Mouse (Mus musculus) limb, embryonic 14.5 days (tissue): ENCODE results near the gene Adat1. TPM values are rescaled to one million over a fixed set of nuclear protein-coding genes. Genes with fewer than 3 reads are reported as not detected.

Experiments
- ATAC-seq: fragments of 200-750 bp; cut with Nextera tagmentation; 2 replicates; pipeline ENCODE4 v1.8.0; 2017; ENCODE audit warnings: low read depth, moderate number of reproducible peaks, moderate TSS enrichment; ENCODE audit not compliant: low FRiP score
- DNase-seq: peaks from one replicate; pipeline ENCODE4 v3.0.0-alpha.2; 2015; ENCODE audit warnings: low spot score
- H3K27ac ChIP-seq: fragments of 300-500 bp; sonication (generic); replicated peaks from 2 replicates; pipeline ENCODE4 v1.5.1; 2014; ENCODE audit warnings: low read depth, mild to moderate bottlenecking, low read length, moderate library complexity, mixed read lengths
- H3K27me3 ChIP-seq: fragments of 300-500 bp; sonication (generic); 2 replicates; pipeline ENCODE4 v1.6.1; 2014; ENCODE audit warnings: low read length, mixed read lengths; ENCODE audit not compliant: control insufficient read depth, insufficient read depth
- H3K36me3 ChIP-seq: fragments of 300-500 bp; sonication (generic); 2 replicates; pipeline ENCODE4 v1.6.1; 2014; ENCODE audit warnings: mild to moderate bottlenecking, low read length, moderate library complexity, mixed read lengths; ENCODE audit not compliant: control insufficient read depth, insufficient read depth
- H3K4me1 ChIP-seq: fragments of 300-500 bp; sonication (generic); 2 replicates; pipeline ENCODE4 v1.6.1; 2014; ENCODE audit warnings: antibody characterized with exemption, low read length, mixed read lengths; ENCODE audit not compliant: control insufficient read depth, insufficient read depth
- H3K4me2 ChIP-seq: fragments of 300-500 bp; sonication (generic); replicated peaks from 2 replicates; pipeline ENCODE4 v1.6.1; 2014; ENCODE audit warnings: low read depth, mild to moderate bottlenecking, low read length, moderate library complexity; ENCODE audit not compliant: severe bottlenecking
- H3K4me3 ChIP-seq: fragments of 300-500 bp; sonication (generic); replicated peaks from 2 replicates; pipeline ENCODE4 v1.5.1; 2014; ENCODE audit warnings: low read length
- H3K9ac ChIP-seq: fragments of 300-500 bp; sonication (generic); 2 replicates; pipeline ENCODE4 v1.6.1; 2014; ENCODE audit warnings: mild to moderate bottlenecking, low read depth, low read length, moderate library complexity; ENCODE audit not compliant: severe bottlenecking
- H3K9me3 ChIP-seq: fragments of 300-500 bp; sonication (generic); 2 replicates; pipeline ENCODE4 v1.6.1; 2016; ENCODE audit warnings: low read length; ENCODE audit not compliant: control insufficient read depth
- POLR2A ChIP-seq: fragments of 200-500 bp; IDR thresholded peaks from 2 replicates; pipeline ENCODE4 v1.8.0; 2012; ENCODE audit warnings: inconsistent platforms, mild to moderate bottlenecking, moderate library complexity, borderline replicate concordance; ENCODE audit not compliant: insufficient read depth, insufficient read length; ENCODE audit errors: extremely low read depth
- WGBS: fragments of 180-500 bp; shearing (Covaris S2); extraction: QIAGEN DNeasy Blood & Tissue Kit; methylation state at CpG from one replicate; pipeline ENCODE4 v1.1.7; 2014; 5-methylcytosine and 5-hydroxymethylcytosine counted together
- polyA plus RNA-seq, 2 experiments: library from polyadenylated mRNA; depleted of rRNA in 1 of 2; stranded (reverse) in 1 of 2; unstranded in 1 of 2; fragments of >200 nt; fragmentation: Nextera tagmentation in 1 of 2; extraction: Ambion mirVana in 1 of 2; gene quantifications; 2 replicates each; pipeline versions ENCODE4 v1.2.1 to v1.2.3; 2012 to 2014

The Adat1 gene
- polyA plus RNA-seq, 2 experiments, result 6.1 to 12.2 TPM

GRCm38 (mm10) chr8:111957231-111957630, 34.9 kb downstream of the Adat1 start:
- DNase-seq (no peak), ATAC-seq (no peak)
- no peak overlapping the region for H3K4me2 ChIP-seq
- H3K4me1 ChIP-seq, result no peaks in the 10 kb centered on the region
- 92% methylated on average over 2 of the region's 2 CpGs for WGBS
- no peak overlapping the region for H3K4me3 ChIP-seq
- H3K9ac ChIP-seq, result no peak overlapping the region
- H3K36me3 ChIP-seq, result peaks cover 40% of the 10 kb centered on the region
- H3K27ac ChIP-seq, result no peak overlapping the region
- no peak for TF ChIP-seq POLR2A
- no peaks in the 10 kb centered on the region for H3K9me3 ChIP-seq
- no peaks in the 10 kb centered on the region for H3K27me3 ChIP-seq

- ATAC-seq, result no peak
- peaks cover 49% of the 10 kb centered on the region for H3K36me3 ChIP-seq
Observed at GRCm38 (mm10) chr8:111955879-111956278, 36.2 kb downstream of the Adat1 start.

GRCm38 (mm10) chr8:111954844-111955594, 37.1 kb downstream of the Adat1 start:
- DNase-seq (no peak), ATAC-seq (no peak)
- no peak for TF ChIP-seq POLR2A
- H3K4me3 ChIP-seq, result no peak overlapping the region
- no peak overlapping the region for H3K9ac ChIP-seq
- WGBS, result 79% methylated on average over 4 of the region's 4 CpGs
- no peaks in the 10 kb centered on the region for H3K9me3 ChIP-seq
- H3K4me1 ChIP-seq, result no peaks in the 10 kb centered on the region
- H3K36me3 ChIP-seq, result peaks cover 51% of the 10 kb centered on the region
- H3K27ac ChIP-seq, result no peak overlapping the region
- no peaks in the 10 kb centered on the region for H3K27me3 ChIP-seq
- no peak overlapping the region for H3K4me2 ChIP-seq

More at GRCm38 (mm10) chr8:111955879-111956278, 36.2 kb downstream of the Adat1 start:
- H3K27ac ChIP-seq, result no peak overlapping the region
- H3K9ac ChIP-seq, result no peak overlapping the region
- no peaks in the 10 kb centered on the region for H3K4me1 ChIP-seq
- no peak overlapping the region for H3K4me3 ChIP-seq
- H3K27me3 ChIP-seq, result no peaks in the 10 kb centered on the region
- TF ChIP-seq POLR2A, result no peak
- no peak for DNase-seq
- no peaks in the 10 kb centered on the region for H3K9me3 ChIP-seq
- H3K4me2 ChIP-seq, result no peak overlapping the region
- 83% methylated on average over 5 of the region's 5 CpGs for WGBS

GRCm38 (mm10) chr8:111951936-111952335, 40.2 kb downstream of the Adat1 start:
- no peak overlapping the region for H3K27ac ChIP-seq
- no peaks in the 10 kb centered on the region for H3K4me1 ChIP-seq
- WGBS, result 93% methylated on average over 5 of the region's 5 CpGs
- H3K4me3 ChIP-seq, result no peak overlapping the region
- no peaks in the 10 kb centered on the region for H3K9me3 ChIP-seq
- no peak overlapping the region for H3K9ac ChIP-seq
- ATAC-seq (no peak), DNase-seq (no peak)
- no peaks in the 10 kb centered on the region for H3K27me3 ChIP-seq
- TF ChIP-seq POLR2A, result no peak
- peaks cover 68% of the 10 kb centered on the region for H3K36me3 ChIP-seq
- H3K4me2 ChIP-seq, result no peak overlapping the region

GRCm38 (mm10) chr8:111951317-111951716, 40.8 kb downstream of the Adat1 start:
- Histone ChIP-seq H3K9me3 (no peaks in the 10 kb centered on the region), H3K4me2 (no peak overlapping the region), H3K27ac (no peak overlapping the region), H3K4me3 (no peak overlapping the region), H3K4me1 (no peaks in the 10 kb centered on the region), H3K36me3 (peaks cover 68% of the 10 kb centered on the region), H3K9ac (no peak overlapping the region), H3K27me3 (no peaks in the 10 kb centered on the region)
- DNase-seq, result no peak
- no peak for ATAC-seq
- WGBS, result 95% methylated on average over 7 of the region's 7 CpGs
- TF ChIP-seq POLR2A, result no peak
